Mouse (Mus musculus) cortical plate, adult 2 months (tissue): ENCODE results near the gene Mrps24.

ENCODE experiments used
- CTCF ChIP-seq: fragments of 200-500 bp; IDR thresholded peaks from 2 replicates; pipeline ENCODE4 v1.5.1; 2011; ENCODE audit warnings: mild to moderate bottlenecking, control low read depth, low read length; ENCODE audit not compliant: insufficient read depth; ENCODE audit errors: extremely low read depth
- POLR2A ChIP-seq: fragments of 200-500 bp; IDR thresholded peaks from 2 replicates; pipeline ENCODE4 v1.6.1; 2011; ENCODE audit warnings: mild to moderate bottlenecking, low read length, control low read depth; ENCODE audit not compliant: insufficient read depth; ENCODE audit errors: extremely low read depth

- TF ChIP-seq POLR2A (no peak), CTCF (no peak)
Observed at GRCm38 (mm10) chr11:5753755-5754154, 38.3 kb upstream of the Mrps24 start.
